Mouse (Mus musculus): Measurements from ENCODE around the gene Hoxa5. TPM values are rescaled to one million over a fixed set of nuclear protein-coding genes. Genes with fewer than 3 reads are reported as not detected.
A peak's percentile ranks its signal among the peaks of the same experiment; 100 is the strongest.

The Hoxa5 gene
- polyA plus RNA-seq, 1 experiment from 2014 or later: 21.4 TPM

DNA sequence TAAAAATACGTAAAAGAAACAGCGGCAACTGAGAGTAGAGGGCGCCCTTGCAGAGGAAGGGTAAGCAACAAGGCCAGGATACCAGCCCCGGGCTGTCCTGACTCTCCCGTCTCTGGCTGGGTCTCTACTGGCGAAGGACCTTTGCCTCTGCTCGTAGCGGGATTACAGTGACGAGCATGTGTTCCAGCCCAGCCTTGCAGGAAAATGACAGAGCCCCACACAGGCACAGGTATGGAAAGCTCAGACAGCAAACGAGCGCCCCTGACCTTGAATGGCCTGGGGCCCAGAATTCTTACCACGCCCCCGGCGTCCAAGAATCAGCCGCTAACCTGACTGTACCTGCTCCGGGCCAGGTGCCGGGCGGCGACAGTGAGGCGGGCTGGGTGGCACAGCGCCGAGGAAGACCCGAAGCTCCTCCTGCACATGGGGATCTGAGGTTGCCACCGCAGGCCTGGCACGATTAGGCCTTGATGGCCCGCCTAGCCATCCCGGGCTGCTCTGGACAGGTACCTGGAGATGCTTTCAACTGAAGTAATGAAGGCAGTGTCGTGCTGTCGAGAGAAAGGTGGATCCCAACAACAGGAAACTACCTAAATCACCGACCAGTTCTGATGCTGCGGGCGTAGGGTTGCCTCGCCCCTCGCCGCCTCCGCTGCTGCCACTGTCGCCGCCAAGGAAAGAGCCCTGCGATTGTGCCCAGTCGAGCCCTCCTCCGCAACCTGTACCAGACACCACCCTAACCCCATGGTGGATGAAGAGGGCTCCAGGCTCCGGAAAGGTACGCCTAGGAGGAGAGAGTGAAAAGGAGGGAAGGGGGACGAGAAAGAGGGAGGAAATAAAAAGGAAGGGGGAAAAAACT lies 25.4 kb upstream of the Hoxa5 start:
- no peak for ATAC-seq
- ChIA-PET POLR2A (interaction anchor here (0.6 to 37.4 kb wide), 4 partner anchors 7 to 735 kb away, joined by 3 to 778 read pairs (median 578); partner anchors contain the start of genes 5730596B20Rik, Gm28308, Hoxa10 and Hoxa11), CTCF (interaction anchor here (1.0 to 4.3 kb wide), 6 partner anchors 8 to 52 kb away, joined by 3 to 23 read pairs (median 6); partner anchors contain the start of genes Hoxa10 and Hoxa7)
- no peak for TF ChIP-seq CTCF (IDR thresholded peaks at IDR 0.05)
- H3K27me3 ChIP-seq: no peaks in the 10 kb centered on the region
- in situ Hi-C loops (cut with MboI; ENCODE audit: low pct_unique_long_range_greater_than_20kb): loop anchor here (10.0 to 25.0 kb wide), 4 partner anchors 55 to 1242 kb away; partner anchors contain the start of gene 5730596B20Rik
- DNase-seq (ENCODE audit: low read depth, low spot score): peak; percentile 24

- TF ChIP-seq CTCF (IDR thresholded peaks at IDR 0.05): no peak
- POLR2A ChIA-PET: interaction anchor here (0.6 to 37.4 kb wide), 5 partner anchors 6 to 736 kb away, joined by 3 to 778 read pairs (median 378); partner anchors contain the start of genes 5730596B20Rik, Gm28308, Hoxa10 and Hoxa11
- DNase-seq (ENCODE audit: low read depth, low spot score) (peak; percentile 13), ATAC-seq (no peak)
- in situ Hi-C loops (cut with MboI; ENCODE audit: low pct_unique_long_range_greater_than_20kb): loop anchor here (10.0 to 25.0 kb wide), 4 partner anchors 54 to 1241 kb away; partner anchors contain the start of gene 5730596B20Rik
- H3K27me3 ChIP-seq: no peaks in the 10 kb centered on the region
- CTCF ChIA-PET: interaction anchor here (1.5 to 4.3 kb wide), 4 partner anchors 10 to 51 kb away, joined by 5 to 23 read pairs (median 13); partner anchors contain the start of gene Hoxa10
These were observed 24.4 kb upstream of the Hoxa5 start for GRCm38 (mm10) chr6:52228475-52229465.

- ATAC-seq (no peak), DNase-seq (ENCODE audit: low read depth, low spot score) (no peak)
- in situ Hi-C loops (cut with MboI; ENCODE audit: low pct_unique_long_range_greater_than_20kb): loop anchor here (10.0 to 25.0 kb wide), 4 partner anchors 53 to 1240 kb away; partner anchors contain the start of gene 5730596B20Rik
- no peaks in the 10 kb centered on the region for H3K27me3 ChIP-seq
- ChIA-PET CTCF (interaction anchor here (1.0 to 1.7 kb wide), 5 partner anchors 9 to 237 kb away, joined by 3 to 8 read pairs (median 5); partner anchors contain the start of gene Hoxa10), POLR2A (interaction anchor here (0.6 to 37.4 kb wide), 5 partner anchors 9 to 50 kb away, joined by 3 to 778 read pairs (median 153); partner anchors contain the start of genes 5730596B20Rik, Gm28308, Hoxa10 and Hoxa11)
- TF ChIP-seq CTCF (IDR thresholded peaks at IDR 0.05): no peak
These were observed 23.3 kb upstream of the Hoxa5 start for GRCm38 (mm10) chr6:52227470-52228222.

DNA sequence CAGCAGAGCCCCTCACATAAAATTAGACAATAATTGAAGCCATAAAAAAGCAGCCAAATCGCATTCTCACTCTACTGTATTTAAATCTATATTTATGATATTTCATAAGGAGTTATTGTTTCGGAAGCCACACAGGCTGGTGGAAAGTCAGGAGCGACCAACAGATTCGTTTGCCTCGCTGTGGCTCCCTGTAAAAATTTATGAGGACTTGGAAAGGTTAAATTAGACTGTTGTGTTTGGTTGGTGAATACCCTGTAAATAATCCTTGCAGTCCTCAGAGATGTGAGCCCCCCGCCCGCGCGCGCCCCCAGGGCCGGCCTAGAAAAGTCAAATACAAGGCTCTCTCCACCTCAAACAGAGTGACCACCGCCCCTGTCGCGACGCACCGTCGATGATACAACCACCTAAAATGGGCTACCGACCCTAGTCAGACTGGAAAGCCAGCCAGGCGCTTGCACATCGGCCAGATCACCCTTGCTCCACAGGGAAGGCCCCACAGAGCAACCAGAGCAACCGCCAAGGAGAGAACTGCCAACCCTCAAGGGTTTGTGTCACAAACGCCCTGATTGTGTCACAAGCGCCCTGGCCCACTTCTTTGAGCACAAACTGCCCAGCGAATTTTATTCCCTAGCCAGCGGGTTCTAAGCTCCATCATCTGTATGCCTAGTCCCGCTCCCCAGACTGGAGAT lies 22.3 kb upstream of the Hoxa5 start:
- ATAC-seq: no peak
- CTCF ChIA-PET: interaction anchor here (1.0 to 1.7 kb wide), 5 partner anchors 8 to 236 kb away, joined by 3 to 8 read pairs (median 5); partner anchors contain the start of gene Hoxa10

GRCm38 (mm10) chr6:52225612-52226568 lies 21.5 kb upstream of the Hoxa5 start:
- no peak for DNase-seq (ENCODE audit: low read depth, low spot score)
- no peak for TF ChIP-seq CTCF (IDR thresholded peaks at IDR 0.05)
- ATAC-seq: peak; percentile 20
- in situ Hi-C loops (cut with MboI; ENCODE audit: low pct_unique_long_range_greater_than_20kb): loop anchor here (10.0 to 25.0 kb wide), 4 partner anchors 51 to 1239 kb away; partner anchors contain the start of gene 5730596B20Rik
- POLR2A ChIA-PET: interaction anchor here (0.9 to 37.4 kb wide), 4 partner anchors 13 to 228 kb away, joined by 3 to 778 read pairs (median 266); partner anchors contain the start of genes 5730596B20Rik, Gm28308, Hoxa10 and Hoxa11
- CTCF ChIA-PET: interaction anchor here (0.7 kb wide), 1 partner anchor 34 kb away, joined by 3 read pairs; the partner anchor contains the start of gene Hoxa4
- no peaks in the 10 kb centered on the region for H3K27me3 ChIP-seq

More for the DNA sequence above, 22.3 kb upstream of the Hoxa5 start:
- TF ChIP-seq CTCF (IDR thresholded peaks at IDR 0.05): no peak
- H3K27me3 ChIP-seq: no peaks in the 10 kb centered on the region
- DNase-seq (ENCODE audit: low read depth, low spot score): no peak
- in situ Hi-C loops (cut with MboI; ENCODE audit: low pct_unique_long_range_greater_than_20kb): loop anchor here (10.0 to 25.0 kb wide), 4 partner anchors 52 to 1239 kb away; partner anchors contain the start of gene 5730596B20Rik
- POLR2A ChIA-PET: interaction anchor here (1.3 to 37.4 kb wide), 4 partner anchors 8 to 49 kb away, joined by 5 to 778 read pairs (median 266); partner anchors contain the start of genes 5730596B20Rik, Gm28308, Hoxa10 and Hoxa11

DNA sequence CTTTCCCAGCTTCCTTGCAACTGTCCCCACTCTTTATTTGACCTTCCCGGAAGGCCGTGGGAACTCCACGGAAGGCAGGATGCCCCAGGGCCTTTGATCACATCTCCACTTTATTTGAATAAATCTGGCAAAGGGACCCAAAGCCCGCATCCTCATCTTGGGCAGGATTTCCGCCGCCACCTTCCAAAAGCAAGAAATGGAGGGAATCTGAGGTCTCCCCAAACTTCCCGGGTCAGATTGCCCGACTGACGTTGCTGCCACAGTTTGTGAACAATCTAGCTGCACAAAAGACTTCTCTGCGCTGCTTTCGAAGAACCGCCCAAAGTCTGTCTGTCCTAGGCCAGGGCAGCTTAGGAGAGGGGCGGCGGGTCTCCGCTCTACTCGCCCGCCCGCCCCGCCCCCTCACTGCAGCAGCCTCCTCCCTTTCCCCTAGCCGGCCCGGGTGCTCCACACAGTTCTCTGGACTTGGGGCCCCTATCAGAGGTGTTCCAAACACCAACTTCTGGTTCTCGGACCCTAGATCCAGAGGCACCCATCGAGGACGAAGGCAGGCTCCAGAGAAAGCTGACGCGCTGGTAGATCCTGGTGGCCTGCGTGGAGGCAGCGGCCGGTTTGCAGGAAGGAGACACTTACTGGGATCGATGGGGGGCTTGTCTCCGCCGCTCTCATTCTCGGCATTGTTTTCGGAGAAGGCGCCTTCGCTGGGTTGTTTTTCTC lies 20.7 kb upstream of the Hoxa5 start:
- ATAC-seq (no peak), DNase-seq (ENCODE audit: low read depth, low spot score) (no peak)
- in situ Hi-C loops (cut with MboI; ENCODE audit: low pct_unique_long_range_greater_than_20kb): loop anchor here (5.0 to 25.0 kb wide), 7 partner anchors 50 to 1238 kb away; partner anchors contain the start of genes 5730596B20Rik and Cbx3
- ChIA-PET POLR2A (interaction anchor here (0.6 to 37.4 kb wide), 6 partner anchors 13 to 227 kb away, joined by 3 to 778 read pairs (median 81); partner anchors contain the start of genes 5730596B20Rik, Gm28308, Hoxa10 and Hoxa11), CTCF (interaction anchor here (0.7 to 3.7 kb wide), 5 partner anchors 11 to 1024 kb away, joined by 3 to 21 read pairs (median 5); partner anchors contain the start of genes Gm28308, Hoxa3 and Hoxa4)
- no peaks in the 10 kb centered on the region for H3K27me3 ChIP-seq
- no peak for TF ChIP-seq CTCF (IDR thresholded peaks at IDR 0.05)

Data from Patski (cell line).